Mouse (Mus musculus) lung, postnatal 10 days (tissue): ENCODE results near the gene Csnk1g2.

Source experiments
- DNase-seq: peaks from one replicate; pipeline ENCODE4 v3.0.0; 2021

The Csnk1g2 gene

GRCm38 (mm10) chr10:80622661-80623456, at the start of gene Csnk1g2:
Gene Csnk1g2 (plus strand): TSS chr10:80622838.
- peak; percentile 75 for DNase-seq

- no peak for DNase-seq
These were observed 48.7 kb upstream of the Csnk1g2 start for GRCm38 (mm10) chr10:80573944-80574343.

GRCm38 (mm10) chr10:80574896-80575295, 47.7 kb upstream of the Csnk1g2 start:
- DNase-seq, result no peak

GRCm38 (mm10) chr10:80575925-80576324, 46.7 kb upstream of the Csnk1g2 start:
- no peak for DNase-seq

GRCm38 (mm10) chr10:80576351-80577194, 46.1 kb upstream of the Csnk1g2 start:
- peak; percentile 70 for DNase-seq

- DNase-seq, result peak; percentile 99
These were observed 45.2 kb upstream of the Csnk1g2 start, which contains the start of gene Klf16 for GRCm38 (mm10) chr10:80577195-80578130. Gene Klf16 (minus strand): TSS chr10:80577321.

- peak; percentile 93 for DNase-seq
These were observed 44.4 kb upstream of the Csnk1g2 start for GRCm38 (mm10) chr10:80578131-80578750.

- DNase-seq, result peak; percentile 80
These were observed 43.7 kb upstream of the Csnk1g2 start for GRCm38 (mm10) chr10:80578911-80579310.

GRCm38 (mm10) chr10:80583047-80583446, 39.6 kb upstream of the Csnk1g2 start:
- DNase-seq, result no peak

GRCm38 (mm10) chr10:80584045-80584488, 38.6 kb upstream of the Csnk1g2 start:
- DNase-seq, result no peak

- DNase-seq, result no peak
These were observed 37.7 kb upstream of the Csnk1g2 start for GRCm38 (mm10) chr10:80584642-80585552.

- no peak for DNase-seq
These were observed 37.1 kb upstream of the Csnk1g2 start for GRCm38 (mm10) chr10:80585581-80585980.

GRCm38 (mm10) chr10:80586407-80587304, 36.0 kb upstream of the Csnk1g2 start:
- DNase-seq, result no peak

- peak; percentile 73 for DNase-seq
These were observed 35.4 kb upstream of the Csnk1g2 start for GRCm38 (mm10) chr10:80587305-80587657.

- no peak for DNase-seq
These were observed 33.3 kb upstream of the Csnk1g2 start for GRCm38 (mm10) chr10:80589127-80589878.

- DNase-seq, result peak; percentile 99
These were observed 32.5 kb upstream of the Csnk1g2 start, which contains the start of gene Abhd17a for GRCm38 (mm10) chr10:80589879-80590854. Gene Abhd17a (minus strand): TSS chr10:80590341.

- no peak for DNase-seq
These were observed 26.3 kb upstream of the Csnk1g2 start for GRCm38 (mm10) chr10:80596318-80596717.
